Mouse (Mus musculus) small intestine, adult 2 months (tissue): Measurements from ENCODE around the gene Lrrk2.

Experiments
- CTCF ChIP-seq: fragments of 200-500 bp; IDR thresholded peaks from 2 replicates; pipeline ENCODE4 v1.5.1; 2012; ENCODE audit warnings: low read depth, mild to moderate bottlenecking, control low read depth, inconsistent platforms, low read length, moderate library complexity, mixed read lengths; ENCODE audit not compliant: insufficient replicate concordance, insufficient read length; ENCODE audit errors: extremely low read depth
- POLR2A ChIP-seq: fragments of 200-500 bp; IDR thresholded peaks from 2 replicates; pipeline ENCODE4 v1.6.1; 2012; ENCODE audit warnings: low read depth, mild to moderate bottlenecking, control low read depth, inconsistent platforms, low read length, moderate library complexity

DNA sequence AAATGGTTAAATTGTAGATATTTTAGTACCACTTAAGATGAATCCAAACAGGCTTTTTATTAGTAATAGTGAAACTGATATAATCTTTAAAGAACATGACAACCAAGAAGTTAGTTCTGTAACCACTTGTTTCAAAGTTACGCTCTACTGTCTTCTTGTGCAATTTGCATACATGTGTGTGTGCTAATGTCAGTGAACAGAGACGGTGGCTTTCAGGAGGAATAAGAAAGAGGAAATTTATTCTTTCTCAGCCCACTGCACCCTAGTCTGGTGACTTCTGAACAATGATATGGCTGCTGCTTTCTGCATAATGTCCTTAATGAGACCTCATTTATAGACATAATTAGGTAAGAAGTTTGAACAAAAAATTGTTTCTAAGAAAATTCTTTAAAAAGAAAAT is 7.1 kb downstream of the Lrrk2 start:
- TF ChIP-seq CTCF, result no peak
- TF ChIP-seq POLR2A, result no peak
